ENCODE assay signal across 16 mouse cellular contexts in genomic region chr7:136427164-136427563, GRCm38 (mm10).
A peak's percentile ranks its signal among the peaks of the same experiment; 100 is the strongest.
DNase-seq lines count a peak whose midpoint lies in the region; ATAC-seq and TF ChIP-seq lines count a peak whose summit lies in the region.
"Had no signal": no experiment of that assay in that cellular context is flagged by ENCODE, and none has a peak within 500 bp of the region (broad histone marks: within the 10 kb centered on the region; RNA-seq: fewer than 3 reads in every experiment).

No protein-coding gene starts in this region.

- no peak overlapping the region for H3K4me2 ChIP-seq in heart, postnatal 0 days (ENCODE audit: low read depth, low read length)
- H3K4me2 ChIP-seq: forebrain, embryonic 12.5 days; heart, embryonic 13.5 days; hindbrain, embryonic 15.5 days; limb, embryonic 12.5 days; stomach, embryonic 15.5 days had no signal

- DNase-seq in heart, postnatal 0 days (ENCODE audit: low spot score) = no peak
- DNase-seq in heart, adult 9 months (ENCODE audit: low spot score in 2 of 2) = no peak
- DNase-seq in lung, adult 2 months = no peak
- DNase-seq in lung, postnatal 4 days = no peak
- peak; percentile 57 for DNase-seq in ES-CJ7 (ENCODE audit: low read depth, low spot score)
- DNase-seq in embryonic facial prominence, embryonic 10.5 days (ENCODE audit: low spot score) = peak; percentile 39
- no peak for DNase-seq in ovary, postnatal 10 days (ENCODE audit: low spot score)
- DNase-seq: adrenal gland, postnatal 10 days; gastrocnemius, postnatal 10 days; right cerebral cortex, postnatal 4 days had no signal

- H3K4me3 ChIP-seq in heart, postnatal 0 days (ENCODE audit: low read depth, low read length) = no peak overlapping the region
- H3K4me3 ChIP-seq in lung, adult 2 months (replicated peaks; ENCODE audit: extremely low read depth, low read depth, low read length) = no peak overlapping the region
- H3K4me3 ChIP-seq in embryonic facial prominence, embryonic 10.5 days = no peak overlapping the region
- H3K4me3 ChIP-seq: forebrain, embryonic 12.5 days; heart, embryonic 13.5 days; hindbrain, embryonic 15.5 days; limb, embryonic 12.5 days; stomach, embryonic 15.5 days had no signal

- TF ChIP-seq EP300 in heart, postnatal 0 days (IDR thresholded peaks at IDR 0.05; ENCODE audit: low read depth) = no peak

- H3K27ac ChIP-seq in heart, postnatal 0 days (ENCODE audit: low read depth) = no peak overlapping the region
- no peak overlapping the region for H3K27ac ChIP-seq in embryonic facial prominence, embryonic 10.5 days (replicated peaks)
- H3K27ac ChIP-seq: forebrain, embryonic 12.5 days; heart, embryonic 13.5 days; hindbrain, embryonic 15.5 days; limb, embryonic 12.5 days; stomach, embryonic 15.5 days had no signal

- no peak overlapping the region for H3K9ac ChIP-seq in heart, postnatal 0 days (replicated peaks; ENCODE audit: low read depth, low read length)
- H3K9ac ChIP-seq: forebrain, embryonic 12.5 days; heart, embryonic 13.5 days; hindbrain, embryonic 15.5 days; limb, embryonic 12.5 days; stomach, embryonic 15.5 days had no signal

- 59% methylated on average over 4 of the region's 4 CpGs for WGBS in heart, postnatal 0 days
- WGBS in lung, adult 2 months = 62% methylated on average over 4 of the region's 4 CpGs
- WGBS in embryonic facial prominence, embryonic 10.5 days = 58% methylated on average over 4 of the region's 4 CpGs

- 0 out of 2 replicates have a peak, but pooled peaks cover 14% of the 10 kb centered on the region for H3K27me3 ChIP-seq in heart, postnatal 0 days (ENCODE audit: control insufficient read depth, insufficient read depth, low read length)
- peaks cover 15% of the 10 kb centered on the region for H3K27me3 ChIP-seq in embryonic facial prominence, embryonic 10.5 days (replicated peaks; ENCODE audit: low read depth, poor library complexity, severe bottlenecking)
- H3K27me3 ChIP-seq: hindbrain, embryonic 15.5 days; stomach, embryonic 15.5 days had no signal

- no peaks in the 10 kb centered on the region for H3K9me3 ChIP-seq in heart, postnatal 0 days (replicated peaks; ENCODE audit: control insufficient read depth, low read length)
- H3K9me3 ChIP-seq in embryonic facial prominence, embryonic 10.5 days = no peaks in the 10 kb centered on the region
- H3K9me3 ChIP-seq: forebrain, embryonic 12.5 days; heart, embryonic 13.5 days; hindbrain, embryonic 15.5 days; limb, embryonic 12.5 days; stomach, embryonic 15.5 days had no signal

- no peaks in the 10 kb centered on the region for H3K4me1 ChIP-seq in heart, postnatal 0 days (ENCODE audit: control insufficient read depth, insufficient read depth)
- no peaks in the 10 kb centered on the region for H3K4me1 ChIP-seq in lung, adult 2 months (ENCODE audit: control insufficient read depth, insufficient read depth, low read length)
- peaks cover 31% of the 10 kb centered on the region for H3K4me1 ChIP-seq in embryonic facial prominence, embryonic 10.5 days
- H3K4me1 ChIP-seq: stomach, embryonic 15.5 days had no signal

- ATAC-seq in heart, postnatal 0 days (ENCODE audit: insufficient read depth, low read depth) = no peak
- ATAC-seq in cerebellum, adult (ENCODE audit: insufficient number of reproducible peaks, low FRiP score, low TSS enrichment) = no peak

- TF ChIP-seq CTCF in heart, postnatal 0 days (IDR thresholded peaks at IDR 0.05; ENCODE audit: low read depth) = peak; percentile 18; the same call in 1 of the 2 replicates
- TF ChIP-seq CTCF in lung, adult 2 months (IDR thresholded peaks at IDR 0.05; ENCODE audit: insufficient read depth, low read length) = 0 out of 2 replicates have a peak, but pooled peaks have one; percentile 22

- no peaks in the 10 kb centered on the region for H3K36me3 ChIP-seq in heart, postnatal 0 days (replicated peaks; ENCODE audit: control insufficient read depth, insufficient read depth, low read length)
- no peaks in the 10 kb centered on the region for H3K36me3 ChIP-seq in embryonic facial prominence, embryonic 10.5 days (replicated peaks)
- H3K36me3 ChIP-seq: forebrain, embryonic 12.5 days; heart, embryonic 13.5 days; hindbrain, embryonic 15.5 days; limb, embryonic 12.5 days; stomach, embryonic 15.5 days had no signal

- TF ChIP-seq POLR2A in lung, adult 2 months (IDR thresholded peaks at IDR 0.05; ENCODE audit: borderline replicate concordance, extremely low read depth, low read depth, low read length) = no peak

Comparison
In these comparisons a context has a peak if more than half of its experiments do, and no peak if none do; other contexts are left out.
1. DNase-seq: peak in ES-CJ7 (single experiment) and embryonic facial prominence, embryonic 10.5 days (single experiment); none in heart, postnatal 0 days (single experiment), heart, adult 9 months (0 of 2), lung, adult 2 months (single experiment), lung, postnatal 4 days (0 of 2) and ovary, postnatal 10 days (single experiment).